Mouse (Mus musculus) CD4-positive, CD25-positive, alpha-beta regulatory T cell, adult 4 months (primary cell): Measurements from ENCODE around the gene Misp. TPM values are rescaled to one million over a fixed set of nuclear protein-coding genes. Genes with fewer than 3 reads are reported as not detected.

Experiments used
- ATAC-seq: one replicate; pipeline ENCODE4 v1.8.0; 2017
- polyA plus RNA-seq, 2 experiments: library from polyadenylated mRNA; unstranded; fragments of 100-300 nt; shearing (Covaris generic); gene quantifications; one replicate each; pipeline ENCODE4 v1.2.1; 2017

The Misp gene
- polyA plus RNA-seq, 2 experiments from 2014 or later, result 0.27 TPM; not detected in 1

DNA sequence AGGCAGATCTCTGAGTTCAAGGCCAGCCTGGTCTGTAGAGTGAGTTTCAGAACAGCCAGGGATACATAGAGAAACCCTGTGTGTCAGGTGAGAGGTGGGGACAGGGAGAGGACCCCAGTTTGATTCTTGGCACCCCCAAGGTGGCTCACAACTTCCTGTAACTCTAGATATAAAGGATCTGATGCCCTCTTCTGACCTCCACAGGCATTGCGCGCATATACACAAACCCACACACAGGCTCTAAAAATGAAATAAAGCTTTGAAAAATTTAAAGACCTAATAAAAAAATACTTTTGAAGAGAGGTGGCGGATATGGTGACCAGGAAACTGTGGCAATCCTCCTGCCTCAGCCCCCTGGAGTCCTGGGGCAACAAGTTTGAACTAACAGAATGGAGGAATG, 24.9 kb upstream of the Misp start:
- no peak for ATAC-seq

DNA sequence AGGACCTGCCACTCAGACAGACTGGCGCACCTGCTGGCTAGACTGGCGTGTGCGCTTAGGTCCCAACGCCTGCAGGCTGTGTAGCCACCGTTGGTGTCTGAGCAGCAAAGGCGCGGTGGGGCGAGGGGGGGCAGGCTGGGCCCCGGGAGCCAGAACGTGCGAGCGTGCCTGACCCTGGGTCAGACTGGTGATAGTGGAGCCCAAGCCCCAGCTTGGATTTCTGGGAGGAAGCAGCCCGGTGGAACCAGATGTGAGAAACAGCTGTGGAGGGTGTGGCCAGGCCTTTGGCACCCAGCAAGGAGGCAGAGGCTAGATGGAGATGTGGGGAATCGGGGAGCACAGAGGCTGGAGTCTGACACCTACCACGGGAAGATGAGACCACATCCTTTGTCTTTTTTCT, 23.5 kb upstream of the Misp start:
- no peak for ATAC-seq

DNA sequence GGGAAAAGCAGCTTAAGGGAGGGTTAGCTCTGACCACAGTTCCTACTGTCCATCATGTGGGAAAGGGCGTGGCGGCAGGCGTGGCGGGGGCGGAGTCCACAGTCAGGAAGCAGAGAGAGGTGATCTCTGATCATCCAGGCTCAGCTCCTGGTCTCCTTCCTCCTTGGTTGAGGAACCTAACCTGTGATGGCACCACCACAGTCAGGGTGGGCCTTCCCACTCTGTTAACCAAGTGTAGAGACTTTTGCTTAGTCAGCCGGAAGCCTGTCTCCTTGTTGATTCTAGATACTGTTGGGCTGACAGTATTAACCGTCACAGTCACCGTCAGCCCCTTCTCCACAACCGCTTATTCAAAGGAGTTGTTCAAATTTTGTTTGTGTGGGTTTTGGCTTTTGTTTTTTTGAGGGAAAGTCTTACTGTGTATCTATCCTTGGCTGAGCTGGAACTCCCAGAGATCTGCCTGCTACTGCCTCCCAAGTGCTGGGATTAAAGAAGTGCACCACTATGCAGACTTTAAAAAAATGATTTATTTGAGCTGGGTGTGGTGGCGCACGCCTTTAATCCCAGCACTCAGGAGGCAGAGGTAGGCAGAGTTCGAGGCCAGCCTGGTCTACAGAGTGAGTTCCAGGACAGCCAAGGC, 22.4 kb upstream of the Misp start:
- no peak for ATAC-seq

DNA sequence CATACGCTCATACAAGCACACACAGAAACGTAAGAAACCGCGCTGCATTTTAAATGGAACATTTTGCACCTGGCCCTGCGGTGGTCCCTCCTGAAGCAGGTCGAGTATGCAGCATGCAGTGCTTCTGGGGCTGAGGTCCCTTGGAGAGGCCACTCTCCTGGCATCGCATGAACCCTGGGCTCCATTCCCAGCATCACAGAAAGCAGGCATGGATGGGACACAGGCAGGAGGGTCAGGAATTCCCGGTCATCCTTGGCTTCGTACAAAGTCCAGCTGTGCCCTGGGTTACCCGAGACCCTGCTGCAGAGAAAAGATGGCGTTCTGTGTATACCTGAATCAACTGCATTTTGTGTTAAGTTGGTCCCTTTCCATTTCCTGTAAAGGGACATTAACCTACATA, 20.3 kb upstream of the Misp start:
- ATAC-seq, result no peak

DNA sequence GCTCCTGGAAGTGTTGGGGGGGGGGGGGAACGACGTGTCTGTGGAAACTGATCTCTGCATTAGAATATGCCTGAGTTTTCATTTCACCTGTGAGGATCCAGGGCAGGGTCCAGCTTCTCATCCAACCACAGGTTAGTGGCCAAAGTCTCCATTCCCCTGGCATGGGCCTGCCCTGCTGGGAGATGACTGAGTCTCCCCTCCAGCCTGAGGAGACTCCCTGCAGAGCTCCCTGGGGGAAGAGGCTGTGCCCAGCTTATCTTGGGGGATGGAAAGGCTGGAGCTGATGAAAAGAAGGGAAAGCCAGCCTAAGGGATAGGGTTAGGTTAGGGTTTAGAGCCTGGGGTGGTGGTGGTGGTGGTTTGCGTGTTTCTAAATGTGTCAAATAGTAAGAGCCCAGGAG, 19.0 kb upstream of the Misp start:
- no peak for ATAC-seq

DNA sequence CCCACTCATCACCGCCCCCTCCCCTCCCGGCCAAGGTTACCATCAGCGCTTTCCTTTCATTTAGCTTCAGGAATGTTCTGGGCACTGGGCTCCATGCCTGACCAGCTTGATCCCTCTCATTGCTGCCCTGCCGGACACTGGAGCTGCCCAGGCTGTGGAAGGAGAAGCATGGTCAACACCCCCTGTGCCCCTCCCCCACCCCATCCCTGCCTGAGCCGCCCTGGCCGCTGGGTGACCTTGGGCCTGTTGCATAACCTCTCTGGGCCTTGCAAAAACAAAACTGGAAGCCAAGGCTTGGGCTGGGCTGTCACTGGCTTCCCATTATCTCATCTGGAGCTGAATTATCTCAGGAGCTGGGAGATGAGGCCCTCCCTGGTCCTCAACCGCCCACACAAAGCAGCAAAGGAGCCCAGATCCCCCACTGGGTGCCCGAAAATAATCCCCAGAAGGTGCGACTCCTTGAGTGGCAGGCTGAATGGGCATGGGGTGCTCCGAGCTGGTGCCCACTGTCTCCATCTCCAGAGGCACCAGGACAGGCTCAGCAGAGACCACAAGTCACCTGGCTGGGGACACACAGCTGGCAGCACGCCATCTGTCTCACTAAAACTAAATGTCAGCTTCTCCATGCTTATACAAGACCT, 18.3 kb upstream of the Misp start:
- ATAC-seq, result no peak

DNA sequence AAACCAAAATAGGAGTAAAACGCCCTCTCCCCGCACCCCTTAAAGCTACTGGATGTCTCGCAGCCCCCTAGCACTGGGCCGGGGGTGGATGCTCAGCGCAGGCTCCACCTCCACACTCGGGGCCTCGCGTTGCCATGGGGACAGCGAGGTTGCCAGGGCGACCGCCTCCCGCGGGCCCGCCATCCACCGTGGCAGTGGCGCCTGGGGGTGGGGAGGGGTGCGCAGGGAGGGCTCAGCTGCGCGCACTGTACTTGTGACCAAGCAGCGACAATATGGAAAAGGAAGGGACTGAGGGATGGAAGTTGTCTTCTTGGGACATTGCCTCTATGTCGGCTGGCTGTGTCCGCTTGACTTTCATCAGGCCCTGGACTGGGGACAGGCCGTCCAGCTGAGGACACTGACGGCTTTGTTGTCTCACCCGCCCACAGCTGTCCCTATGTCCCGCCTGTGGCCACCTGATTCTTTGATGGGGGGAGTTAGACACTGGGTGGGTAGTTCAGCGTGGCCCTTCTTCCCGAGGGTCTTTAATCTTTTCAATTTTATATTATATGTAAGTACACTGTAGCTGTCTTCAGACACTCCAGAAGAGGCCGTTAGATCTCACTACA, 17.0 kb upstream of the Misp start:
- no peak for ATAC-seq

DNA sequence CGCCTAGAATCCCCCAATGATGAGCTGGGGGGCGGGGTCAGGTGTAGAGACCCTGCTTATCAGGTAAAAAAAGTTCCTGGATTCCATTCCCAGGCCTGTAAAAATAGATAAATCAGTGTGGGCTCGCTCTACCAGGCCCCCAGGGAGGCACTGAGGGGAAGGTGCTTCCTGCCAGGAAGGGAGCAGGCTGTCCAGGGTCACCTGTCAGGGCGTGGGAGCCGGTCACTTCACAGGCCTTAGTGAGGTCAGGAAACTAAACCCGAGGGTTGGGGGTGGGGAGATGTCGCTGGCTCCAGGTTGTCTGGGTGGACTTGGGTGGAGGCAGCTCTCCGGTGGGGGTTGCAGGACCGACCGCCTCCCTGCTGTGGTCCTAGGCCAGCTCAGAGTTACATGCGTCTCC, 15.2 kb upstream of the Misp start:
- no peak for ATAC-seq

DNA sequence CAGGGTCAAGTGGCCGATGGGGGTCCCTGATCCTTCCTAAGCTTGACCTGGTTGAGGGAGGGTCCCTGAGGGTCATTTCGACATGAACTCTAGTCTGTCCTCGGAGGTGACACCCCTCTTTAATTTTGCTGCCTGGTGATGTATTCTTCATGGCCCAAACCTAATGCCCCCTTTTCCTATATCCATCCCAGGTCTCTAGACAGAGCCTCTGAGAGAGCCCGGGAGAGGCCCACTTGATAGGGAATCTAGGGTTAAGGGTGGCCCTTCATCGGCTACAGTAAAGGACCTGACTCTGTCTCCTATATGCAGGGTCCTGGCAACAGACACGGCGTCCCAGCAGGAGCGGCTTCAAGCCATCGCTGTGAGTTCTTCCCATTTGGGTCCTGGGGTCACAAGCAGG, 14.5 kb upstream of the Misp start:
- no peak for ATAC-seq

DNA sequence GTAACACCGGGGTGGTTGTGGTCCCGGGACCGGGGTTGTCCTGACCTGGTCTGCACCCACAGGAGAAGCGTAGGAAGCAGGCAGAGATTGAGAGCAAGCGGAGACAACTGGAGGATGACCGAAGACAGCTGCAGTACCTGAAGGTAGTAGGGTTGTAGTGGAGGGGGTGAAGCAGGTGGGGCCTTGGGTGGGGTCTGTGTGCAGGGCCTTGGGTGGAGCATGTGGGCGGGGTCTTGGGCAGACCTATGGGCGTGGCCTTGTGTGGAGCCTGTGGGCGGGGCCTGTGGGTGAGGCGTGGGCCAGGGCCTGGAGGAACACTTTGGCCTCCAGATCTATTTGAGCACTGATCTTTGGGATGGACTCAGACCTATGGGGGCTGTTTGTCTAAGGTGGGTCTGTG, 13.8 kb upstream of the Misp start:
- no peak for ATAC-seq

DNA sequence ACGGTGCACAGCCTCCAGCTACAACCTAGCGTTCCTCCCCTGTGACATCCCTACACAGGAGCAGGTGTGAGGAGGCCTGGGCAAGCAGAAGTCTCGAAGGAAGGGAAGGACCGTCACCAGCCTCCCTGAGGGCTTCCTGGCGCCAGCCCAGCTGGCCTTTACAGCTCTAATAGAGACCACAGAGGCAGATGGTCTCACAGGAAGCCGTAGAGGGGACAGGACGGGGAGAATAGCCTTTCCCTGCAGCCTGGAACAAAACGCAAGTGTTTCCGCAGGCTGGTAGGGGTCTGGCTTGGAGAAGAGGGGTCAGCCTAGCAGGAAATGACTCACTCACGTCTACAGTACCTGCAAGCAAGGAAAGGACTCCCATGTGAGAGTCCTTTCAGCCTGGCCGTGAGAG, 13.0 kb upstream of the Misp start:
- ATAC-seq, result no peak

DNA sequence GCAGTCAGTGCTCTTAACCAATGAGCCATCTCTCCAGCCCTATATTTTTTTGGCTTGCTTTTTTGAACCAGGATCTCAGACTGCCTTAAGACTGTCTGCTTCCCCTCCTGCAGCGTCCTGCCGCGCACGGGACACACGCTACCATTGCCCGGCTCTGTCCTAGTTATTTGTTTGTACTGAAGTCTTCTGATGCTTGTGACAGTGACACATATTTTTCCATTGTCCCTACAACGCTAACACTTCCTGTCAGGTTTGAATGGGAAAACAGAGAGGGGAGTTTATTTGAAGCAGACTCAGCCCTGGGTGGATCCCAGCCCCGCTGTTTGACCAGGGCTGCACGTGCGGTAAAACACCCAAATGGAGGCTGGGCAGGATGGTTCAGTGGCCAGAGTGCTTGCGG, 12.1 kb upstream of the Misp start:
- ATAC-seq, result no peak

DNA sequence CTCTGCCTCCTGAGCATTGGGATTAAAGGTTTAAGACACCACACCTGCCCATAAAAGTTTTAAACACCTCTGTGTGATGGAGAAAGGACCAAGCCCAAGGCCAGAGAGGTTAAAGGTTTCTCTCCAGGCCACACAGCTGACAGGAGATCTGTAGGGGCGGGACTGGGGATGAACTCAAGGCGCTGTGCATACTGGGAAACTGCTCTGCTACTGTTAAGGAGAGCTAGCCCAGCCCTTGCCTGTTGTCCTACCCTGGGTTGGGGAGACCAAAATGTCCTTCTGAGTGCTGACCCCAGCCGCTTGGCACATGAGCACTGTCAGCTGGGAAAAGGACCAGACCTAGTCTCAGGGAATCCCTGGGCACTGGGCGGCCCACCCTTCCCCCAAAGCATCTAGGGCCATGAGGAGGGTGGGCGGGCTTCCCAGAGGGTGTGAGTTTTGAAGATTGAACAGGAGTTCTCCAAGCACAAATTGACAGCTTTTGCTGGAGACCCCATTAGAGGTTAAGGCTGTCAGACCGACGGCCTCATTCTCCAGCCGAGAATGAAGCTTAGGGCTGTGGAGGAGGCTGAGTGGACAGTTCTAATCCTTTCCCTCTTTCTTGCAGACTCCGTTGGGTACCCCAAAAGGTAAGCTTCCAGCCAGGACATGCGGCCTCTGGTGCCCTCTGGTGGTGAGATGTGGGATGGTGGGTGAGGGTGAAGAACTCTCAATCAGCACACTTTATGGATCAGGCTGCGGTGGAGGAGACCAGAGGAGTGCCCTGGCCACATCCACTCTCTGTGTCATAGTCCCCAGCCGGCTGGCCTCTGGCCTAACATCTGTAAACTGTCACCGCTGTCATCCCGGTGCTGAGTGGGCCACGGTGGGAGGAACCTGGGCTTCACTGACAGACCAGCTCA, 8.8 kb upstream of the Misp start:
- ATAC-seq, result no peak

DNA sequence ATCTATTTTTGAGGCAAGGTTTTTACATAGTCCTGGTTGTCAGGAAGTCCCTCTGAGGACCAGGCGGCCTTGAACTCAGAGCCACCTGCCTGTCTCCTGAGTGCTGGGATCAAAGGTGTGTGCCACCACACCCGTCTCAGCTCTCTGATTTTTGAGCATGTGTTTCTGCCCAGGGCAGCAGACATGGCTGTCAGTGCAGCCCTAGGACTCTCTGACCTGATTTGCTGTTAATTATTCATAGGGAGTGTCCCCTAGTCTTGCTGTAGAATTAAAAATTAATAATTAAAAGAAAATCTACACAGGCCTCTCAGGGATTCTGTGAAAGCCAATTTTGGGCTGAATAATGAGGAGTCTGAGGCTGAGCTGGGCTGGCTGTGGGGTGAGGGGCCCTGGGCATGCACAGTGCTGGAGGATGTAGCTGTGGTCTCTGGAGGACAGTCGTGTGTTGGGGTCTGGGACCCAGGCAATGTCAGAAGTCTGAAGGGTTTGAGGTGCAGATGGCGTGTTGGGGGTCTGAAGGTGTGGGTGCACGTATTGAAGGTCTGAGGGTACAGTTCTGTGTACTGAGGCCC, 6.4 kb upstream of the Misp start:
- no peak for ATAC-seq

DNA sequence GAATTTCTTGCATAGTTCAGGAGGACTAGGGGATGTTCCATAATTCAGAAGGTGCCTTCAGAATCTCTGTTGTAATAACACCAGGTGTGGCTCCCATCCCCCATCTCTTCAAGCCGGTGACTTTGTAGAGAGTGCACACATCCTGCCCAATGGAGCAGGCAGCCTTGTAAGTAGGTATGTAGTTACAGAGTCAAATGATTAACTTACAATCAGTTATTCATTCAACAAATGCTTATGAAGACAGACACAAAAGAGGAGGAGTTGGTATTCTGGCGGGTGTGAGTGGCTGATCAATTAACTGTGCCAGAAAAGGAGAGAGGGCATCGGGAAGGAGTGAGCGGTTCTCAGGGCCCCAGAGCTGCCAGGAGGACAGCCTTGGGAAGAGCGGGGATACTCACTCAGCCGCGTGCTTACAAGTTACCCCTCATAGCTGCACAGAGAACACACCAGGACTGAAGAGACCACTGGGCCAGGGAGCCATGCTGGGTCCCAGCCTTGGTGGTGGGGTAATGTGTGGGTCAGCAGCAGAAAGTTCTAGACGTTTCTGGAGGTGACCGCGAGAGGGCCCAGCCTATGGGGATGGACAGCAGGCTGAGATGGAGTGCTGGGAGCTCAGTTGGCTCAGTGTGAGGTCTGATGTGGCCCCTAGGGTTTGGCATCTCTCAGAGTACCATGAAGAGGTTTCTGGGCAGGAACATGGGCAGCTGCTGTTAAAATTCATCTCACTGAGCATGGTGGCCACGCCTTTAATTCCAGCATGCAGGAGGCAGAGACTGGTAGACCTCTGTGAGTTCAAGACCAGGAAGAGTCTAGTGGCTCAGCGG, 4.9 kb upstream of the Misp start:
- no peak for ATAC-seq

DNA sequence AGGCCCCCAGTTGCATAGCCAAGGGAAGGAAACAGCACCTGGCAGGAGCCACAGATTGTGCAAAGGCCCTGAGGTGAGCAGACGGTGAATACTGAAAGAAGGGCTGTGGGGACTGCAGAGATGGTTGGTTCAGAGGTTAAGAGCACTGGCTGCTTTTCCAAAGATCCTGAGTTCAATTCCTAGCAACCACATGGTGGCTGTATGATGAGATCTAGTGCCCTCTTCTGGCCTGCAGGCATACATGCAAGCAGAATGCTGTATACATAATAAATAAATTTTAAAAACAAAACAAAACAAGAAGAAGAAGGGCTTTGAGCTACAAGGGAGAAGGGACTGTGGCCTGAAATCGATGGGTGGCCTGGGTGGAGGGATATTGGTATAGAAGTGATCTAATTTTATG, 3.7 kb upstream of the Misp start:
- no peak for ATAC-seq

DNA sequence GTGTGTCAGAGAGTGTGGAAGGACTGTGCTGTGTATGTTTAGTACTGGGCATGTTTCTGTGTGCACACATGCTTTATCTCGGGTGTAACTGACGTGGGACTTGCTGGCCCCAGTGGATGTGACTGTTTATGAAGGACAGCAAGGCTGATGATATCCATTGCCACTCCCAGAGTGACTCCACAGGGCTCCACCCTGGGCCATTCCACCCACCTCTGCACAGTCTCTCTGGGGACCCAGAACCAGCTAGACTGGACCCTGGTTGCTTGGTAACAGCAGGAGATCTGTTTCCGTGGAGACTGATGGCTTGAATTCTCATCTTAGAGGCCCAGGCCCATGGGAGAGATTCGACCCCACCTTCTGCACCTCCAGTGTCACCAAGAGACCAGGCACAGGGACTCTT, 2.6 kb upstream of the Misp start:
- ATAC-seq, result no peak

DNA sequence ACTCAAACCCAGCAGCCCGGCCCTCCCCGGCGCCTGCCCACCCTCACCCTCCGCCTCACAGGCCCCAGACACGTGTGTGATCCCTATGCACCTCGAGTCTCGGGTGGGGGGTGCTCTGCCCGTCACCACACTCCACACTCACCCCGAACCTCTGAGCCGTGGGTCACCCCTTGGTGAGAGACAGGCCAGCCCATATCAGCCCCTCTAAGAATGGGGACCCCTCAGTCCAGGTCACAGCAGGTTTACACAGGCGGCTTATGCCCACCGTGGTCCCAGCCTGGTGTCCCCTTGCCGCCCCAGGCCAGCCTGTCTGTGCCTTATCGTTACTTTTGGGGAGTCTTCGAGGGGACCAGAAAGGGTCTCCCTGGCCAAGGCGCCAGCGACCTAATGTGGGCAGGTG, 1.2 kb upstream of the Misp start:
- ATAC-seq, result no peak

DNA sequence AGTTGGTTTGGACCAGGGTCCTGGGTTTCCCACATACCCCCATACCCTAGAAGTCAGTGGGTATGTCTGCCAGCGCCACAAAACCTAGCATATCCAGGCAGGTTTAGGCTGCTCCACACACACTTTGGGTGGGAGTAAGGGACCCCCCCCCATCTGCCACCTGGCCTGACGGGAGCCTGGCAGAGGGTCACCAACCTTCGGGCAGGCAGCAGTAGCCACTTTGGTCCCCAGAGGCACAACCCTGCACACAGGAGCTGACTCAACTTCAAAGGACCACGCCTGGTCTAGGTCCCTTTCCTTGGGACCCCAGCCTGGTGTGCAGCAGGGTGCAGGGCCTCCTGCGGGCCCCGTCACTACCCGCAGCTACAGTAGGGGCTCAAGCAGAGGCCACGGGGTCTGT, 512 bp upstream of the Misp start:
- no peak for ATAC-seq

DNA sequence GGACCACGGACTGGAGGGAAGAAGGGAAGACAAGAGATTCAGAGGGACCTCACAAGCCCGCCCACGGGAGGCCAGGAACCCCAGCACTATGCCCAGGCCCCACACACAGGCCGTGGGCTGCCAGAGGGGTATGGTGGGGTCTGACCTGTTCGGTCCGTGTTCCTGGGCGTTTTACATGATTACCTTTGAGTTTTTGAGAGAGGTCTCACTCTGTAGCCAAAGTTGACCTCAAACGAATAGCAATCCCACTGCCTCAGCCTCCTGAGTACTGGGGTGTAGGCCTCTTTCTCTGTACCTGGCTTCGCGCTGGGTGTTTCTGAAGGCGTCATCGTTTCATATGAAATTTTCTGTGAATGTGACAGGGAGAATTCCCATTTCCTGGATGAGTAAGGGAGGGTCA, 942 bp downstream of the Misp start:
- ATAC-seq, result no peak

DNA sequence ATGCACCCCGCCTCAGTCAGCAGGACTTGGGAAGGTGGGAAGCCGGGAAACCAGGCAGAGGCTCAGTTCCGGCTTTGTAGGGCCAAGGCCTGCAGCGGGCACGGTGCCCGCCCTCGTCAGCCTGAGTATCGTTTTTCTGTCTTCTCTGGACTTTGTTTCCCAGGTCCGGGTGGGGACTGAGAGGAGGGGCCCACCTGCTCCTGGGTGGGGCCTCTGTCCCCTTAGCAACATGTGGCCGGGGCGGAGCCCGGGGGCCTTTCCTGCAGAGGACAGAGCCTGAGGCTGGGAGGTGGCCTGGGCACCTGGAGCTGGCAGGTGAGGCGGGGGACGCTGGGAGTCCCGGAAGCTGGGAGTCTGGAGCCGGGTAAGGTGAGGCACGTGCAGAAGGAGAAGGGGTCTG, 1.6 kb downstream of the Misp start:
- no peak for ATAC-seq

DNA sequence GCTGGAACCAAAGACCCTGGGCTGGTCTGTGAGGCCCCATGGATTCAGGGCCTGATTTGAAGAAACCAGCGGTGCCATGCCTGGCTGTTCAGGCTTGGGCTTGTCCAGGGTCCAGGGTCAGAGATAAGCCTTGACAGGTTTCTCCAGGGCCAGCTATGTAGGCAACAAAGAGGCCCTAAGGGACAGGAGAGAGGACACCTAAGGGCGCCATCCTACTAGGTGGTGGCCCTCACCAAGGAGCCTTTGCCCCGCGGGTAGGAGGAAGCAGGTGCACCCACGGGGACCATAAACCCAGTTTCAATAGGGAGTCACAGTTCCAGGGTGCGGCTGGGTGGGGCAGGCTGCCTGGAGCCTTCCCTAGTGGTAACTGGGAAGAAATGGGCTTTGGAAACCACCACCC, 2.2 kb downstream of the Misp start:
- ATAC-seq, result no peak
